Mouse (Mus musculus) lung, embryonic 15.5 days (tissue): ENCODE results near the gene Gm11437. TPM values are rescaled to one million over a fixed set of nuclear protein-coding genes. Genes with fewer than 3 reads are reported as not detected.

Source experiments
- ATAC-seq: fragments of 200-750 bp; cut with Nextera tagmentation; 2 replicates; pipeline ENCODE4 v1.8.0; 2017; ENCODE audit warnings: moderate number of reproducible peaks, borderline replicate concordance; ENCODE audit not compliant: low FRiP score, low TSS enrichment; ENCODE audit errors: extremely low read depth
- H3K27ac ChIP-seq: fragments of 300-500 bp; sonication (generic); 2 replicates; pipeline ENCODE4 v1.5.1; 2015; ENCODE audit warnings: moderate library complexity, mild to moderate bottlenecking, inconsistent platforms
- H3K27me3 ChIP-seq: fragments of 300-500 bp; sonication (generic); 2 replicates; pipeline ENCODE4 v1.6.1; 2015; ENCODE audit warnings: inconsistent platforms
- H3K36me3 ChIP-seq: fragments of 300-500 bp; sonication (generic); 2 replicates; pipeline ENCODE4 v1.6.1; 2015; ENCODE audit warnings: inconsistent platforms
- H3K4me1 ChIP-seq: fragments of 300-500 bp; sonication (generic); 2 replicates; pipeline ENCODE4 v1.6.1; 2015; ENCODE audit warnings: inconsistent platforms
- H3K4me2 ChIP-seq: fragments of 300-500 bp; sonication (generic); 2 replicates; pipeline ENCODE4 v1.6.1; 2015; ENCODE audit warnings: inconsistent platforms, mild to moderate bottlenecking, moderate library complexity
- H3K4me3 ChIP-seq: fragments of 300-500 bp; sonication (generic); 2 replicates; pipeline ENCODE4 v1.5.1; 2015; ENCODE audit warnings: mild to moderate bottlenecking, inconsistent platforms
- H3K9ac ChIP-seq: fragments of 300-500 bp; sonication (generic); 2 replicates; pipeline ENCODE4 v1.6.1; 2015; ENCODE audit warnings: inconsistent platforms
- H3K9me3 ChIP-seq: fragments of 300-500 bp; sonication (generic); 2 replicates; pipeline ENCODE4 v1.6.1; 2016; ENCODE audit warnings: inconsistent platforms
- polyA plus RNA-seq: library from polyadenylated mRNA; unstranded; fragments of >200 nt; fragmentation: Nextera tagmentation; extraction: Ambion mirVana; gene quantifications from 2 replicates; pipeline ENCODE4 v1.2.1, GENCODE M21; 2015

Gm11437 gene
- polyA plus RNA-seq, 1 experiment from 2014 or later = 0.11 TPM

GRCm38 (mm10) chr11:84101182-84101581 is 66.1 kb downstream of the Gm11437 start:
- H3K36me3 ChIP-seq = peaks cover 62% of the 10 kb centered on the region
- 0 out of 2 replicates have a peak, but pooled peaks cover 4% of the 10 kb centered on the region for H3K4me1 ChIP-seq
- no peak for ATAC-seq

More at GRCm38 (mm10) chr11:84101182-84101581, 66.1 kb downstream of the Gm11437 start:
- Histone ChIP-seq H3K4me3 (no peak overlapping the region), H3K9ac (no peak overlapping the region), H3K27ac (no peak overlapping the region), H3K27me3 (no peaks in the 10 kb centered on the region), H3K9me3 (no peaks in the 10 kb centered on the region), H3K4me2 (no peak overlapping the region)

Other genes starting within 250 kb of the Gm11437 start
- gene Ddx52, start 225.4 kb downstream of the Gm11437 start, polyA plus RNA-seq = 33.3 and 37.5 TPM in 2 replicates
- gene Synrg, start 203.0 kb downstream of the Gm11437 start, polyA plus RNA-seq = 9.5 and 11.3 TPM in 2 replicates
- 20.7 and 24.3 TPM in 2 replicates for gene Dusp14, start 98.2 kb downstream of the Gm11437 start, polyA plus RNA-seq
- 33.2 and 33.6 TPM in 2 replicates for gene Tada2a, start 37.9 kb downstream of the Gm11437 start, polyA plus RNA-seq
- gene Acaca, start 37.8 kb downstream of the Gm11437 start, polyA plus RNA-seq = 11.7 and 14.6 TPM in 2 replicates